Mouse (Mus musculus): ENCODE measurements at regions not wholly inside any gene's neighbourhood (a gene's known extent, or its start where the extent isn't known, plus 50 kb on each side); places are given as distances from the start of the nearest gene placed in this dataset.

- peak; percentile 55 for DNase-seq (ENCODE audit: low spot score)
Measured at GRCm38 (mm10) chr13:60069196-60069595, 108.0 kb downstream of the Gas1 start.

GRCm38 (mm10) chr13:60067325-60067724 lies 109.8 kb downstream of the Gas1 start:
- DNase-seq (ENCODE audit: low spot score) (no peak), ATAC-seq (no peak)
- TF ChIP-seq EP300 (IDR thresholded peaks at IDR 0.05) = no peak
- no peak for TF ChIP-seq CTCF (IDR thresholded peaks at IDR 0.05)
- Histone ChIP-seq H3K36me3 (ENCODE audit: insufficient read depth, low read length) (no peaks in the 10 kb centered on the region), H3K4me3 (ENCODE audit: low read depth, low read length) (no peak overlapping the region), H3K27ac (ENCODE audit: low read length) (no peak overlapping the region), H3K9ac (replicated peaks; ENCODE audit: low read depth) (no peak overlapping the region), H3K4me1 (ENCODE audit: insufficient read depth, low read depth, low read length) (no peaks in the 10 kb centered on the region), H3K4me2 (replicated peaks; ENCODE audit: low read depth, low read length) (no peak overlapping the region), H3K27me3 (replicated peaks; ENCODE audit: insufficient read depth, low read length) (no peaks in the 10 kb centered on the region), H3K9me3 (ENCODE audit: low read length) (no peaks in the 10 kb centered on the region)
- WGBS = 87% methylated on average over 9 of the region's 9 CpGs

More at GRCm38 (mm10) chr13:60069196-60069595, 108.0 kb downstream of the Gas1 start:
- 0 out of 2 replicates have a peak, but pooled peaks have one; percentile 19 for ATAC-seq
- H3K27me3 ChIP-seq (replicated peaks; ENCODE audit: insufficient read depth, low read length) = no peaks in the 10 kb centered on the region
- H3K4me1 ChIP-seq (ENCODE audit: insufficient read depth, low read depth, low read length) = no peaks in the 10 kb centered on the region
- no peak overlapping the region for H3K4me3 ChIP-seq (ENCODE audit: low read depth, low read length)
- H3K9ac ChIP-seq (replicated peaks; ENCODE audit: low read depth) = no peak overlapping the region
- H3K4me2 ChIP-seq (replicated peaks; ENCODE audit: low read depth, low read length) = no peak overlapping the region
- TF ChIP-seq CTCF (IDR thresholded peaks at IDR 0.05) = peak; percentile 38; the same call in 1 of the 2 replicates
- no peak for TF ChIP-seq EP300 (IDR thresholded peaks at IDR 0.05)
- no peaks in the 10 kb centered on the region for H3K9me3 ChIP-seq (ENCODE audit: low read length)
- no peak overlapping the region for H3K27ac ChIP-seq (ENCODE audit: low read length)
- 41% methylated on average over 9 of the region's 9 CpGs for WGBS
- H3K36me3 ChIP-seq (ENCODE audit: insufficient read depth, low read length) = no peaks in the 10 kb centered on the region

GRCm38 (mm10) chr13:60061589-60061988 lies 115.6 kb downstream of the Gas1 start:
- Histone ChIP-seq H3K9ac (replicated peaks; ENCODE audit: low read depth) (no peak overlapping the region), H3K36me3 (ENCODE audit: insufficient read depth, low read length) (no peaks in the 10 kb centered on the region), H3K4me2 (replicated peaks; ENCODE audit: low read depth, low read length) (no peak overlapping the region), H3K4me1 (ENCODE audit: insufficient read depth, low read depth, low read length) (no peaks in the 10 kb centered on the region), H3K27ac (ENCODE audit: low read length) (no peak overlapping the region), H3K9me3 (ENCODE audit: low read length) (no peaks in the 10 kb centered on the region), H3K27me3 (replicated peaks; ENCODE audit: insufficient read depth, low read length) (no peaks in the 10 kb centered on the region), H3K4me3 (ENCODE audit: low read depth, low read length) (no peak overlapping the region)
- DNase-seq (ENCODE audit: low spot score) (peak; percentile 19), ATAC-seq (0 out of 2 replicates have a peak, but pooled peaks have one; percentile 19)
- 60% methylated on average over 6 of the region's 6 CpGs for WGBS
- no peak for TF ChIP-seq EP300 (IDR thresholded peaks at IDR 0.05)
- no peak for TF ChIP-seq CTCF (IDR thresholded peaks at IDR 0.05)

DNA sequence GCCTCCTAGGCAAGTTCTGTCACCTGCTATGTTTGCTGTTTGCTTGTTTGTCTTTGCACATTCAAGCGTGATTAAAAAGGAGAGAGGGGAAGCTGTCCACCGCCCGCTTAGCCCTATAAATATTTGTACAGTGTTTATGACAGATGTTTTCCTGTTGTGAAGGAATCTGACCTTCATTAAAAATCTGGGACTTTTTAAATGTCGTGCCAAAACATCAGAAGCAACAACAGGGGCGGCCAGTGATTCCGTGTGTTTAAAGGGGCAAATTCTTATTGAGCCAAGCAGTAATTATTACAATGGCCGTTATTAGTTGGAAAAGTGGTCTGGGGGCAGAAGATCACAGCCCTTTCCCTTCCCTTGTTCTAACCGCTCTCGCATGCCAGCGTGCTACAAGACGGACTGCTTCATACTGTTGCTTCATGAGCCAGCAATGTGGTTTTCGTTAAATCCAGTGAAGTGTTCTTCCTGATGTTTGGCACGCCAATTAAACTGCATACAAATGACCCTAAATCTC lies 119.3 kb downstream of the Gas1 start:
- WGBS = 25% methylated on average over 13 of the region's 13 CpGs
- ATAC-seq = peak; percentile 65
- Histone ChIP-seq H3K27ac (ENCODE audit: low read length) (no peak overlapping the region), H3K27me3 (replicated peaks; ENCODE audit: insufficient read depth, low read length) (no peaks in the 10 kb centered on the region), H3K9me3 (ENCODE audit: low read length) (no peaks in the 10 kb centered on the region), H3K4me2 (replicated peaks; ENCODE audit: low read depth, low read length) (no peak overlapping the region), H3K9ac (replicated peaks; ENCODE audit: low read depth) (no peak overlapping the region), H3K36me3 (ENCODE audit: insufficient read depth, low read length) (no peaks in the 10 kb centered on the region), H3K4me1 (ENCODE audit: insufficient read depth, low read depth, low read length) (no peaks in the 10 kb centered on the region), H3K4me3 (ENCODE audit: low read depth, low read length) (no peak overlapping the region)
- TF ChIP-seq CTCF (IDR thresholded peaks at IDR 0.05) (no peak), EP300 (IDR thresholded peaks at IDR 0.05) (no peak)
- peak; percentile 74 for DNase-seq (ENCODE audit: low spot score)

- H3K9me3 ChIP-seq (ENCODE audit: low read length) = no peaks in the 10 kb centered on the region
- no peak overlapping the region for H3K9ac ChIP-seq (replicated peaks; ENCODE audit: low read depth)
- H3K4me1 ChIP-seq (ENCODE audit: insufficient read depth, low read depth, low read length) = no peaks in the 10 kb centered on the region
- no peak overlapping the region for H3K27ac ChIP-seq (ENCODE audit: low read length)
- H3K27me3 ChIP-seq (replicated peaks; ENCODE audit: insufficient read depth, low read length) = no peaks in the 10 kb centered on the region
- H3K36me3 ChIP-seq (ENCODE audit: insufficient read depth, low read length) = no peaks in the 10 kb centered on the region
- no peak overlapping the region for H3K4me3 ChIP-seq (ENCODE audit: low read depth, low read length)
- H3K4me2 ChIP-seq (replicated peaks; ENCODE audit: low read depth, low read length) = no peak overlapping the region
- ATAC-seq (no peak), DNase-seq (ENCODE audit: low spot score) (no peak)
- 21% methylated on average over 3 of the region's 3 CpGs for WGBS
- no peak for TF ChIP-seq EP300 (IDR thresholded peaks at IDR 0.05)
- TF ChIP-seq CTCF (IDR thresholded peaks at IDR 0.05) = no peak
Measured at GRCm38 (mm10) chr13:60054531-60054930, 122.6 kb downstream of the Gas1 start.

- H3K4me3 ChIP-seq (ENCODE audit: low read depth, low read length) = no peak overlapping the region
- TF ChIP-seq EP300 (IDR thresholded peaks at IDR 0.05) = no peak
- TF ChIP-seq CTCF (IDR thresholded peaks at IDR 0.05) = no peak
- DNase-seq (ENCODE audit: low spot score) (peak; percentile 56), ATAC-seq (0 out of 2 replicates have a peak, but pooled peaks have one; percentile 21)
- whole genome bisulfite sequencing = 41% methylated on average over 9 of the region's 9 CpGs
- no peaks in the 10 kb centered on the region for H3K36me3 ChIP-seq (ENCODE audit: insufficient read depth, low read length)
- H3K9me3 ChIP-seq (ENCODE audit: low read length) = no peaks in the 10 kb centered on the region
- no peaks in the 10 kb centered on the region for H3K4me1 ChIP-seq (ENCODE audit: insufficient read depth, low read depth, low read length)
- no peaks in the 10 kb centered on the region for H3K27me3 ChIP-seq (replicated peaks; ENCODE audit: insufficient read depth, low read length)
- no peak overlapping the region for H3K27ac ChIP-seq (ENCODE audit: low read length)
- H3K9ac ChIP-seq (replicated peaks; ENCODE audit: low read depth) = no peak overlapping the region
- no peak overlapping the region for H3K4me2 ChIP-seq (replicated peaks; ENCODE audit: low read depth, low read length)
Measured at GRCm38 (mm10) chr13:60054081-60054480, 123.1 kb downstream of the Gas1 start.

DNA sequence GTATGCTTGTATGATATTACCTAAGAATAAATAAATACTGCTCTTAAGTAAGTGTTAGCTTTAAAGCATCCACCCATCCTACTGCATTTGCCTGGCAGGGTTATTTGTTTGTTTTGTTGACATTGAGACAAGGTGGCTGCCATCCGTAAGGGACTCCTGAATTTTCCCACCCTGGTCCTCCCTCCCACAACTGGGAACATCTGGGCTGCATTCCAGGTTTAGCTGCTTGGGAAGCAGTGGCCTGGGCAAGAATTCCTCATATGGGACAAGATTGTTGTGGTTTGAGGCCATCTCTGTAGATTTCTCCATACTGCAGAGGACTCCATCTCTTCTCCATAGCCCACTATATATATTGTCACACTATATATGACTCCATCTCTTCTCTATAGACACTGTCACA lies 125.3 kb downstream of the Gas1 start:
- Histone ChIP-seq H3K27ac (ENCODE audit: low read length) (no peak overlapping the region), H3K9ac (replicated peaks; ENCODE audit: low read depth) (no peak overlapping the region), H3K27me3 (replicated peaks; ENCODE audit: insufficient read depth, low read length) (no peaks in the 10 kb centered on the region), H3K9me3 (ENCODE audit: low read length) (no peaks in the 10 kb centered on the region), H3K36me3 (ENCODE audit: insufficient read depth, low read length) (no peaks in the 10 kb centered on the region), H3K4me2 (replicated peaks; ENCODE audit: low read depth, low read length) (no peak overlapping the region), H3K4me1 (ENCODE audit: insufficient read depth, low read depth, low read length) (no peaks in the 10 kb centered on the region), H3K4me3 (ENCODE audit: low read depth, low read length) (no peak overlapping the region)
- 58% methylated on average over 1 of the region's 1 CpGs for WGBS
- ATAC-seq (no peak), DNase-seq (ENCODE audit: low spot score) (no peak)
- no peak for TF ChIP-seq EP300 (IDR thresholded peaks at IDR 0.05)
- TF ChIP-seq CTCF (IDR thresholded peaks at IDR 0.05) = no peak
